ENCODE assay signal across 7 mouse cellular contexts in genomic region chr14:33246476-33246875, GRCm38 (mm10). TPM values are rescaled to one million over a fixed set of nuclear protein-coding genes. Genes with fewer than 3 reads are reported as not detected.
DNase-seq lines count a peak whose midpoint lies in the region; ATAC-seq and TF ChIP-seq lines count a peak whose summit lies in the region.

No protein-coding gene starts in this region.

- no peak for TF ChIP-seq EP300 in MEL (IDR thresholded peaks at IDR 0.05; ENCODE audit: low read depth in 1 of 2, low read length in 2 of 2)

- no peaks in the 10 kb centered on the region for H3K36me3 ChIP-seq in midbrain, embryonic 11.5 days (ENCODE audit: control insufficient read depth, insufficient read depth, low read length)
- H3K36me3 ChIP-seq in midbrain, embryonic 15.5 days (replicated peaks), result no peaks in the 10 kb centered on the region
- H3K36me3 ChIP-seq in MEL (ENCODE audit: control insufficient read depth in 1 of 2, insufficient read depth in 2 of 2, low read length in 2 of 2), result no peaks in the 10 kb centered on the region
- no peaks in the 10 kb centered on the region for H3K36me3 ChIP-seq in splenic B cell, adult 2 months (ENCODE audit: control insufficient read depth, insufficient read depth, low read length, poor library complexity, severe bottlenecking)

- H3K9me3 ChIP-seq in midbrain, embryonic 11.5 days (ENCODE audit: control insufficient read depth, low read length), result no peaks in the 10 kb centered on the region
- H3K9me3 ChIP-seq in midbrain, embryonic 15.5 days, result no peaks in the 10 kb centered on the region
- H3K9me3 ChIP-seq in MEL (replicated peaks; ENCODE audit: insufficient read depth, low read length), result no peaks in the 10 kb centered on the region

- no peak for TF ChIP-seq RAD21 in MEL (IDR thresholded peaks at IDR 0.05; ENCODE audit: low read depth, low read length)

- peak; percentile 51 to 62 (median 52) for TF ChIP-seq CTCF in MEL (IDR thresholded peaks at IDR 0.05 in 2 of 3, conservative IDR thresholded peaks at IDR 0.05 in 1 of 3; ENCODE audit: control insufficient read depth in 1 of 3, insufficient read depth in 1 of 3, low read depth in 2 of 3, low read length in 3 of 3, poor library complexity in 1 of 3, severe bottlenecking in 1 of 3)
- peak; percentile 36; the same call in 1 of the 2 replicates for TF ChIP-seq CTCF in bone marrow, adult 2 months (IDR thresholded peaks at IDR 0.05; ENCODE audit: control insufficient read depth, insufficient read depth, low read length)
- peak; percentile 61 for TF ChIP-seq CTCF in gastrocnemius, adult 2 months (IDR thresholded peaks at IDR 0.05)

- 24% methylated on average over 8 of the region's 8 CpGs for WGBS in midbrain, embryonic 11.5 days
- WGBS in midbrain, embryonic 15.5 days, result 29% methylated on average over 8 of the region's 8 CpGs
- 81% methylated on average over 8 of the region's 8 CpGs for WGBS in bone marrow, adult 2 months

- H3K27ac ChIP-seq in midbrain, embryonic 11.5 days (ENCODE audit: low read depth, low read length), result no peak overlapping the region
- H3K27ac ChIP-seq in midbrain, embryonic 15.5 days, result no peak overlapping the region
- no peak overlapping the region for H3K27ac ChIP-seq in MEL (ENCODE audit: control insufficient read depth, low read depth, low read length)
- H3K27ac ChIP-seq in bone marrow, adult 2 months (ENCODE audit: control insufficient read depth, insufficient read depth, low read depth, low read length, poor library complexity), result no peak overlapping the region
- H3K27ac ChIP-seq in gastrocnemius, adult 2 months, result peak overlapping the region; percentile 77

- H3K9ac ChIP-seq in midbrain, embryonic 11.5 days (ENCODE audit: low read length), result no peak overlapping the region
- H3K9ac ChIP-seq in midbrain, embryonic 15.5 days, result no peak overlapping the region
- H3K9ac ChIP-seq in MEL (ENCODE audit: control insufficient read depth, low read depth, low read length, poor library complexity, severe bottlenecking), result no peak overlapping the region

- no peak for TF ChIP-seq POLR2A in MEL (IDR thresholded peaks at IDR 0.05; ENCODE audit: control insufficient read depth in 1 of 2, insufficient read depth in 1 of 2, low read depth in 1 of 2, low read length in 2 of 2, poor library complexity in 1 of 2)
- TF ChIP-seq POLR2A in bone marrow, adult 2 months (IDR thresholded peaks at IDR 0.05; ENCODE audit: borderline replicate concordance, control insufficient read depth, low read depth, low read length), result no peak

- no peak overlapping the region for H3K4me3 ChIP-seq in midbrain, embryonic 11.5 days (ENCODE audit: low read depth, low read length)
- H3K4me3 ChIP-seq in midbrain, embryonic 15.5 days, result no peak overlapping the region
- no peak overlapping the region for H3K4me3 ChIP-seq in MEL (ENCODE audit: control insufficient read depth in 1 of 2, insufficient read depth in 1 of 2, low read depth in 2 of 2, low read length in 2 of 2)
- no peak overlapping the region for H3K4me3 ChIP-seq in bone marrow, adult 2 months (replicated peaks; ENCODE audit: control insufficient read depth, low read depth, low read length)
- H3K4me3 ChIP-seq in gastrocnemius, adult 2 months, result no peak overlapping the region

- 0 out of 2 replicates have a peak, but pooled peaks cover 10% of the 10 kb centered on the region for H3K4me1 ChIP-seq in midbrain, embryonic 11.5 days (ENCODE audit: control insufficient read depth, insufficient read depth, low read length)
- peaks cover 13% of the 10 kb centered on the region for H3K4me1 ChIP-seq in midbrain, embryonic 15.5 days
- H3K4me1 ChIP-seq in MEL (ENCODE audit: control insufficient read depth in 1 of 2, insufficient read depth in 2 of 2, low read length in 2 of 2), result no peaks in the 10 kb centered on the region
- H3K4me1 ChIP-seq in bone marrow, adult 2 months (ENCODE audit: control insufficient read depth, insufficient read depth, low read length), result peaks cover 2% of the 10 kb centered on the region

- DNase-seq in midbrain, embryonic 11.5 days (ENCODE audit: low spot score, missing footprints), result peak; percentile 90
- DNase-seq in MEL (ENCODE audit: low read depth, low spot score), result peak; percentile 8
- DNase-seq in gastrocnemius, adult 2 months, result peak; percentile 68
- DNase-seq in left cerebral cortex, postnatal 36 days (ENCODE audit: low spot score in 2 of 2), result peak; percentile 35 to 38
- DNase-seq in splenic B cell, adult 2 months (ENCODE audit: low read depth, low spot score), result peak; percentile 20

- peaks cover 7% of the 10 kb centered on the region; the same call in 1 of the 2 replicates for H3K27me3 ChIP-seq in midbrain, embryonic 11.5 days (ENCODE audit: control insufficient read depth, insufficient read depth, low read length)
- H3K27me3 ChIP-seq in midbrain, embryonic 15.5 days (replicated peaks), result 0 out of 2 replicates have a peak, but pooled peaks cover 10% of the 10 kb centered on the region
- H3K27me3 ChIP-seq in MEL (ENCODE audit: control insufficient read depth in 1 of 2, insufficient read depth in 2 of 2, low read length in 2 of 2), result no peaks in the 10 kb centered on the region; a peak in 1 of 4 replicates
- no peaks in the 10 kb centered on the region for H3K27me3 ChIP-seq in splenic B cell, adult 2 months (ENCODE audit: control insufficient read depth, insufficient read depth, low read length, poor library complexity, severe bottlenecking)

- intact Hi-C loops in gastrocnemius, adult 2 months (cut with DNase I), result no loop called here
- intact Hi-C loops in left cerebral cortex, postnatal 36 days (cut with DNase I), result no loop called here

- no peak for ATAC-seq in midbrain, embryonic 11.5 days (ENCODE audit: low FRiP score)
- ATAC-seq in midbrain, embryonic 15.5 days (replicated peaks), result no peak

- no peaks in the 10 kb centered on the region for H3K79me2 ChIP-seq in MEL (ENCODE audit: control insufficient read depth, insufficient read depth, low read length, poor library complexity)

- H3K4me2 ChIP-seq in midbrain, embryonic 11.5 days, result no peak overlapping the region
- no peak overlapping the region for H3K4me2 ChIP-seq in midbrain, embryonic 15.5 days

TF ChIP-seq in MEL, 35 proteins besides CTCF, POLR2A, EP300 and RAD21:
- peak; percentile 35; the same call in 1 of the 2 replicates for TF ChIP-seq SMC3 (IDR thresholded peaks at IDR 0.05; ENCODE audit: low read depth, low read length)
- TF ChIP-seq E2F4 (IDR thresholded peaks at IDR 0.05; ENCODE audit: borderline replicate concordance, low read depth, low read length), result no peak
- no peak for TF ChIP-seq CHD1 (IDR thresholded peaks at IDR 0.05; ENCODE audit: low read depth, low read length)
TF ChIP-seq in MEL: peak in this region for 1.

RNA-seq across cellular contexts. Expression of gene Arhgap22, which starts 32.6 kb away (rescaled TPM):
- polyA plus RNA-seq in midbrain, embryonic 11.5 days (2014; fragmentation: Nextera tagmentation; extraction: Ambion mirVana), result 1.1 and 1.5 TPM in 2 replicates
- 2.0 and 2.6 TPM in 2 replicates for polyA plus RNA-seq in midbrain, embryonic 15.5 days (2015; fragmentation: Nextera tagmentation; extraction: Ambion mirVana)
- 0.07 TPM in 1 of 2 replicates, not detected in the other for total RNA-seq in MEL (2012; rRNA removed)
- polyA plus RNA-seq in MEL (2012; ENCODE audit: insufficient read depth in 1 of 2, insufficient read length in 2 of 2, low read depth in 1 of 2, low replicate concordance in 2 of 2, missing spikeins in 1 of 2), result under 1 TPM in 1 of 2 experiments, not detected in 1; 0.11 TPM
- polyA plus RNA-seq in bone marrow, adult 2 months (2011; ENCODE audit: insufficient read depth, insufficient read length, low replicate concordance, missing spikeins), result 1.3 TPM in 1 of 2 replicates, not detected in the other
- 1 to 10 TPM in 1 of 2 experiments, under 1 TPM in 1; 0.97 to 1.2 TPM for total RNA-seq in gastrocnemius, adult 2 months (2021)
- 10 to 100 TPM; 10.8 to 12.4 TPM for total RNA-seq in left cerebral cortex, postnatal 36 days (2021)

Comparison
In these comparisons a context has a peak if more than half of its experiments do, and no peak if none do; other contexts are left out.
1. DNase-seq: peak in every context shown above with its lines; median percentile 90 in midbrain, embryonic 11.5 days; 68 in gastrocnemius, adult 2 months; 36 in left cerebral cortex, postnatal 36 days; 20 in splenic B cell, adult 2 months; 8 in MEL.